Mouse (Mus musculus): ENCODE data around the gene Pla2g3.

The Pla2g3 gene

GRCm38 (mm10) chr11:3487952-3488570, at the start of gene Pla2g3:
Gene Pla2g3 (plus strand): TSS chr11:3488284.
- peak; percentile 55 for DNase-seq

DNA sequence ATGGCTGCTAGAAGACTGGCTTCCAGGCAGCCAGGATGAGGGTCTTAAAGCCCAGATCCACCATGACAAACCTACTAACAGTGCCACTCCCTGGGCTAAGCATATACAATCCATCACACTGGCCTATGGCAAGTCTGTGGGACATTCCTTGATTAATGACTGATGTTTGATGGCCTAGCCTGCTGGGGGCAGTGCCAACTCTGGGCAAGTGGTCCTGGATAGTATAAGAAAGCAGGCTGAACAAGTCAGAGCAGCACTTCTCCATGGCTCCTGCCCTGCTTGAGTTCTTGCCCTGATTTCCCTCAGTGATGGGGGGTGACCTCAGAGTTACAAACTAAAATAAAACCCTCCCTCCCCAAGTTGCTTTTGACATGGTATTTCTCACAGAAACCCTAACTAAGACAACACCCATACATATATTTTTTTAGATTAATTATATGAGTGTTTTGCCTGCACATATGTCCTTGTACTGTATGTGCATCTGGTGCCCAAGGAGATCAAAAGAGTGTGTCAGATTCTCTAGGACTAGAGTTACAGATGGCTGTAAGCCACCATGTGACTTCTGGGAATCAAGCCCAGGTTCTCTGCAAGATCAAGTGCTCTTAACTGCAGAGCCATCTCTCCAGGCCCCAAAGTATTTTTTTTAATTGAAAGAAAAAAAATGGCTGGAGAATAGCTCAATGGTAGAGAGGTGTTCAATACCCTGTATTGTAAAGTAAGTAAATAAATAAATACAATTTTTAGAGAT, 46.2 kb upstream of the Pla2g3 start:
- DNase-seq, result no peak

- DNase-seq, result no peak
Observed at GRCm38 (mm10) chr11:3442677-3443076, 45.4 kb upstream of the Pla2g3 start.

- DNase-seq, result no peak
Observed at GRCm38 (mm10) chr11:3443091-3443490, 45.0 kb upstream of the Pla2g3 start.

GRCm38 (mm10) chr11:3444875-3445274, 43.2 kb upstream of the Pla2g3 start:
- no peak for DNase-seq

GRCm38 (mm10) chr11:3451701-3452163, 36.4 kb upstream of the Pla2g3 start:
- no peak for DNase-seq

DNA sequence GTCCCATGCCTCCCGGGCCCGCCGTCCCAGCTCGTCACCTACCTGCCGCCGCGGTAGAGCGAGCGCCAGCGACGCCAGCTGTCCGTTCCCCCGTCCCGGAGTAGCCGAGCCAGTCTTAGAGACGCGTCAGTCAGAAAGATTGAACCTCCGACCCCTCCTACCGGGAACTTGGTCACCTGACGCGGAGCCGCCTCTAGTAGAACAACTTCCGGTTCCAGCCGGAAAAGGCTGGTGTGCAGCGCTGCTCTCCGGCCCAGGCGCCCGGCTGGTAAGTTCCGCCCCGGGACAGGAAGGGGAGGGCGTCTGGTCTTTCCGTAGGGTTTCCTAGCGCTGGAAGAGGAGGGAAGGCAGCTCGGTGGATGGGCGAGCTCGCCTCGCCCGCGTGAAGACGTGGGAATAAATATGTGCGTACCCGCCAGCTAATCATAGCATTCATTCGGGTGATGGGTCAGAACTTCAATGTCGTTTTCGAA, 35.9 kb upstream of the Pla2g3 start, which contains the start of gene Rnf185:
Gene Rnf185 (minus strand): TSS at position 197 of the 473 bp plus-strand sequence.
- peak; percentile 98 for DNase-seq

- DNase-seq, result peak; percentile 51
Observed at GRCm38 (mm10) chr11:3452769-3453168, 35.3 kb upstream of the Pla2g3 start.

GRCm38 (mm10) chr11:3453467-3453866, 34.6 kb upstream of the Pla2g3 start:
- DNase-seq, result peak; percentile 10

DNA sequence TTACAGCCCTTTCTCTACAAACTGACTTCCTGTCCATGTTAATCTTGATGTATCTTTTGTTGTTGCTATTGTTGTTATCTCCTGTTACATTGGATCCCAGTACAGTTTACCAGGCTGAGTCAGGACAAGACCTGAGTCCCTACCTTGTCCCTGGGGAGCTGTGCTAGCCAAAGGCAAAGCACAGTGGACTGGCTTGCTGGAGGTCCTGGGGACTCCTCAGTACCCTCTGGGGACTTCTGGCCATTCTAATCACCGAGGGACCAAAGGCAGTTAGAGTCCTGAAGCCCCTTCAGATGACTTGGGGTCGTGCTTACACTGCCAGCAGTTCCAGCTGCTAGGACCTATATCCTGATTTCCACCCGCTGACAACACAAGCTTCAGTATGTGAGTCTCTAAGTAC, 33.6 kb upstream of the Pla2g3 start:
- no peak for DNase-seq

- DNase-seq, result peak; percentile 74
Observed at GRCm38 (mm10) chr11:3456354-3456753, 31.7 kb upstream of the Pla2g3 start.

DNA sequence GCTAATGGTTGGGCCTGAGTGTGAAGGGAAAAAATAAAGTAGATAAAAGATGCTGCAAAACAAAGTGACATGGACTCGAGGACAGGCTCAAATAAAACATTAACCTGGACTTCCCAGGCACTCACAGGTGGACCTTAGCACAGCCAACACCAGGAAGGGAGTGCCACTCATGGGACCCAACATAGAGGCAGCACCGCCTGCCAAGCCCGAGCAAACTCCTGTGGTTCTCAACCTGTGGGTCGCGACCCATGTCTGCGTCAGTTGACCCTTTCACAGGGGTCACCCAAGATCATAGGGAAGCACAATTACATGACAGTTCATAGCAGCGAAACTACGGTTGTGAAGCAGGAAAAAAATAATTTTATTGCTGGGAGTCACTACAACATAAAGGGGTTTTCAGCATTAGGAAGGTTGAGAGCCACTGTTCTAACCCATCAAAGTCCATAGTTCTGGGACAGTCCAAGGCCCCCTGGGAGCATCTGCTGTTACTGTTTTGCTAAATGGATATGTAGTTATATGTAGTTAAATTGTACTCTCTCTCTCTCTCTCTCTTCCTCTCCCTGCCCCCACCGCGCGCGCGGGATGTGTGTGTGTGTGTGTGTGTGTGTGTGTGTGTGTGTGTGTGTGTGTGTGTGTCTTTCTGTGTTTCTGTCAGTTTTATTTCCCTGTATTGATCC, 29.5 kb upstream of the Pla2g3 start:
- DNase-seq, result no peak

- DNase-seq, result no peak
Observed at GRCm38 (mm10) chr11:3459105-3459468, 29.0 kb upstream of the Pla2g3 start.

DNA sequence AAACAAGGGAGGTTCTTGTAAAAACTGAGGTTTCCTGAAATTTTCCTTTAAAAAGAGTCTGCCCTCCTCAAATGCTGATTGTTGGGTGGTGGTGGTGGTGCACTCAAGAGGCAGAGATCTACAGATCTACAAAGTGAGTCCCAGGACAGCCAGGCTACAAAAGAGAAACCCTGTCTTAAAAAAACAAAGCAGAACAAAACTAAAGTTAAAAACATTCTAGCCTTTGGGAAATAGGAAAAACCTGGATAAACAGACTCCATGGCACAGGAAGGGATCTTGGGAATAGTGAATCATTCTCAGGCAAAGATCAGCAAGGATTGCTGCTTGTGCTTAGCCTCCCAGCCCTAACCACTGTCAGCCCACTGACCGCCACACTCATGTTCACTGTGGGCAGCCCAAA, 25.2 kb upstream of the Pla2g3 start:
- no peak for DNase-seq

DNA sequence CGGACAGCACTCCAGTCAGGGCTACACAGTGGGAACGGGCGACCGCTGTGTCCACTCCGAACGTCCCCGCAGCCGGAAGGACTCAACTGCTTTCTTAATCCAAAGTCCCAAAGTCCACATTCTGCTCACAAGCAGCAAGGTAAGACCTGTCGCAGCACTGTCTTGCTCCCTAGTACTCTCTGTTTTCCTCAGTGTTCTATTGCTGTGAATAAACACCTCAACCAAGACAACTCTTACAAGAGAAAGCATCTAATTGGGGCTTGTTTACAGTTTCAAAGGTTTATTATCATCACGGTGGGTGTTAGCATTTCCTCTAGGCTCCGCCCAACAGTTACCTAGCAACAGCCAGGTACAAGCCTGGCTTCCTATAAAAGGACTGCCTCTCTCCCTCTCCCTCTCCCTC, 16.6 kb upstream of the Pla2g3 start:
- no peak for DNase-seq

DNA sequence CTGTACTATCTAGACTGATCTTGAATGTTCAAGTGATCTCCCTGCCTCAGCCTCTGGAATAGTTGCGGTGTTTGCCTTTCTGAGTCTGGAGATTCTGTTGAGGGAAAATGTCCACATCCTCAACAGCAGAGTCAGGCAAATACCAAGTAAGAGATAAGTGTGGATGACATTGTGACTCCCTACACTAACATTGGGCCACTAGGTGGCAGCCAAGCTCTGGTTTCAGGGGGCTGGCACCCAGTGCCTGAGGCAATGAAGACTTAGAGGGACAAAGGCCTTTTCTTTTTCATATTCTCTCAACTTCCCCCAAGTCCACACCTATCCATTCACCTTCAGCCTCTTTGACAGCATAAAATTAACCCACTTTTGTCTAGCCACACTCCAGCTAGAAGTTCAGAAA, 15.6 kb upstream of the Pla2g3 start:
- peak; percentile 86 for DNase-seq

GRCm38 (mm10) chr11:3474480-3475115, 13.5 kb upstream of the Pla2g3 start:
- DNase-seq, result no peak

DNA sequence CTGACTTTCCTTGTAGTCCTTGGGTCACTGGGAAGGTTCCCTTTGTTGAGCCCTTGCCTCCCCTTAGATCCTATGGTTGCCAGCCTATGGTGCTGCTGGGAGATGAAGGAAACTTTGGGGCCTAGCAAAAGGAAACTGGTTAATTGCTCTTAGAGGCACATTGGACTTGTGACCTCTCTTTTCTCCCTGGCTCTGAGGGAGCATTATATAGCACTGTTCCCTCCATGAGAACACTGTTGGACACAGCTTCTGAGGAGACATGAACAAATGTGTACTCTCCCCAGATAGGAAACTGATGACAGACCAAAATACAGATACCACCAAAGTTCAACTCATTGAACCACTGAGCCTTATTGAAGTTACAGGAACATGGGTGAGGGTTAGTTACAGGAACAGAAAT, 12.6 kb upstream of the Pla2g3 start:
- no peak for DNase-seq

- no peak for DNase-seq
Observed at GRCm38 (mm10) chr11:3483980-3484642, 4.0 kb upstream of the Pla2g3 start.

- DNase-seq, result no peak
Observed at GRCm38 (mm10) chr11:3486349-3486748, 1.7 kb upstream of the Pla2g3 start.

- no peak for DNase-seq
Observed at GRCm38 (mm10) chr11:3489036-3489435, 952 bp downstream of the Pla2g3 start.

- no peak for DNase-seq
Observed at GRCm38 (mm10) chr11:3492748-3493147, 4.7 kb downstream of the Pla2g3 start.

DNA sequence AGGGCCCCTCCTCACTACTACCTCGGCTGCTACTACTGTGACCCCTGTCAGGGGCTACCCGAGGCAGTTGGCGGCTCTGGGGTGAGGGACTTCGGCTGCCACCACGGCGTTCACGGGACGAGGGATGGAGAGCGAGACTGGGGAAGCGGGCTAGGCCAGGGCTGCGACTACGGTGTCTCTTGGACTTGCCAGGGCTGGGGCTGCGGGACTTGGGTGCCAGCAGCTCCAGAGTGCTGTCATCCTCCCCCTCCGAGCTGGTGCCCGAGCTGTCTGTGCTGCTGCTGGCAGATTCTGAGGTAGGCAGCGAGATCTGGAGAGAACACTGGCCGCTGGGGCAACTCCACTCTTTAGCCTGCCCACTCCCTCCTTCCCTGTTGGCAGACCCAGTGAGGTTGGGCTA, 6.8 kb downstream of the Pla2g3 start:
- no peak for DNase-seq

Measured in retina, postnatal 1 day (tissue).